Comparison of ENCODE assay signal across 7 mouse cellular contexts in genomic region chr16:13159927-13160644, GRCm38 (mm10). TPM values are rescaled to one million over a fixed set of nuclear protein-coding genes. Genes with fewer than 3 reads are reported as not detected.
DNase-seq lines count a peak whose midpoint lies in the region; ATAC-seq and TF ChIP-seq lines count a peak whose summit lies in the region.

No protein-coding gene starts in this region.

- peak overlapping the region; percentile 63 for H3K4me2 ChIP-seq in intestine, postnatal 0 days (replicated peaks; ENCODE audit: low read depth)
- peak overlapping the region; percentile 55 for H3K4me2 ChIP-seq in midbrain, embryonic 12.5 days (replicated peaks)

- no peaks in the 10 kb centered on the region for H3K36me3 ChIP-seq in intestine, postnatal 0 days (ENCODE audit: control insufficient read depth, insufficient read depth)
- no peaks in the 10 kb centered on the region for H3K36me3 ChIP-seq in midbrain, embryonic 12.5 days
- H3K36me3 ChIP-seq in small intestine, adult 2 months (ENCODE audit: control insufficient read depth, insufficient read depth, low read length): no peaks in the 10 kb centered on the region

- H3K4me1 ChIP-seq in intestine, postnatal 0 days (replicated peaks; ENCODE audit: control insufficient read depth, insufficient read depth, low read length): 0 out of 2 replicates have a peak, but pooled peaks cover 3% of the 10 kb centered on the region
- H3K4me1 ChIP-seq in midbrain, embryonic 12.5 days: 0 out of 2 replicates have a peak, but pooled peaks cover 4% of the 10 kb centered on the region
- peaks cover 2% of the 10 kb centered on the region for H3K4me1 ChIP-seq in small intestine, adult 2 months (ENCODE audit: control insufficient read depth, insufficient read depth, insufficient read length, low read length)

- peak; percentile 93 for DNase-seq in adrenal gland, adult 2 months
- peak; percentile 93 for DNase-seq in embryo, embryonic 9.5 days (ENCODE audit: extremely low spot score)
- DNase-seq in gonadal fat pad, adult 2 months (ENCODE audit: low read depth): peak; percentile 82
- DNase-seq in left cerebral cortex, postnatal 4 days: peak; percentile 88

- H3K27ac ChIP-seq in intestine, postnatal 0 days (ENCODE audit: low read depth, low read length): no peak overlapping the region
- no peak overlapping the region for H3K27ac ChIP-seq in midbrain, embryonic 12.5 days (replicated peaks)
- no peak overlapping the region for H3K27ac ChIP-seq in small intestine, adult 2 months (ENCODE audit: insufficient read depth, low read depth, low read length)

- no peaks in the 10 kb centered on the region for H3K9me3 ChIP-seq in intestine, postnatal 0 days (ENCODE audit: control insufficient read depth)
- H3K9me3 ChIP-seq in midbrain, embryonic 12.5 days: no peaks in the 10 kb centered on the region

- H3K27me3 ChIP-seq in intestine, postnatal 0 days (replicated peaks; ENCODE audit: control insufficient read depth, insufficient read depth, low read length): no peaks in the 10 kb centered on the region
- H3K27me3 ChIP-seq in midbrain, embryonic 12.5 days: no peaks in the 10 kb centered on the region
- no peaks in the 10 kb centered on the region for H3K27me3 ChIP-seq in small intestine, adult 2 months (ENCODE audit: control insufficient read depth, insufficient read depth, low read length)

- 0 out of 2 replicates have a peak, but pooled peaks have one; percentile 17 for TF ChIP-seq POLR2A in small intestine, adult 2 months (IDR thresholded peaks at IDR 0.05; ENCODE audit: low read depth, low read length)

- 3% methylated on average over 29 of the region's 29 CpGs for WGBS in intestine, postnatal 0 days
- 7% methylated on average over 29 of the region's 29 CpGs for WGBS in midbrain, embryonic 12.5 days
- 2% methylated on average over 29 of the region's 29 CpGs for WGBS in small intestine, adult 2 months

- H3K4me3 ChIP-seq in intestine, postnatal 0 days (ENCODE audit: low read depth, low read length): peak overlapping the region; percentile 20
- peak overlapping the region; percentile 33 for H3K4me3 ChIP-seq in midbrain, embryonic 12.5 days
- peak overlapping the region; percentile 46 for H3K4me3 ChIP-seq in small intestine, adult 2 months (ENCODE audit: low read depth, low read length)

- H3K9ac ChIP-seq in intestine, postnatal 0 days (ENCODE audit: low read depth, low read length): no peak overlapping the region
- H3K9ac ChIP-seq in midbrain, embryonic 12.5 days (replicated peaks): no peak overlapping the region; the same call in 1 of the 2 replicates

- ATAC-seq in intestine, postnatal 0 days: peak; percentile 98
- ATAC-seq in midbrain, embryonic 12.5 days (ENCODE audit: low FRiP score, low read depth): peak; percentile 97

- intact Hi-C loops in left cerebral cortex, postnatal 4 days (cut with DNase I): loop anchor here (5.0 kb wide), 2 partner anchors 197 to 247 kb away; no protein-coding TSS in a partner anchor

- peak; percentile 99 for TF ChIP-seq CTCF in intestine, postnatal 0 days (IDR thresholded peaks at IDR 0.05; ENCODE audit: low read depth)
- peak; percentile 91 for TF ChIP-seq CTCF in small intestine, adult 2 months (IDR thresholded peaks at IDR 0.05; ENCODE audit: extremely low read depth, insufficient read length, insufficient replicate concordance, low read depth, low read length)

RNA-seq across cellular contexts. Expression of gene Ercc4, which starts 50.6 kb away (rescaled TPM):
- 10 to 100 TPM; 12.0 to 19.1 TPM for total RNA-seq in adrenal gland, adult 2 months (2021)
- polyA plus RNA-seq in adrenal gland, adult 2 months (2012; rRNA removed): 16.5 and 17.2 TPM in 2 replicates
- polyA plus RNA-seq in gonadal fat pad, adult 2 months (2012; rRNA removed): 12.2 and 12.4 TPM in 2 replicates
- polyA plus RNA-seq in intestine, postnatal 0 days (2015; fragmentation: Nextera tagmentation; extraction: Ambion mirVana): 4.5 and 5.5 TPM in 2 replicates
- 10 to 100 TPM; 25.9 to 26.5 TPM for total RNA-seq in left cerebral cortex, postnatal 4 days (2021)
- polyA plus RNA-seq in midbrain, embryonic 12.5 days (2016; fragmentation: Nextera tagmentation; extraction: Ambion mirVana): 17.6 and 19.3 TPM in 2 replicates
- polyA plus RNA-seq in small intestine, adult 2 months (2012; rRNA removed): 4.1 and 10.9 TPM in 2 replicates
